Mouse (Mus musculus) lung, embryonic 16.5 days (tissue): ENCODE data around the gene Rbms1. TPM values are rescaled to one million over a fixed set of nuclear protein-coding genes. Genes with fewer than 3 reads are reported as not detected.
A peak's percentile ranks its signal among the peaks of the same experiment; 100 is the strongest.

Experiments used
- ATAC-seq: fragments of 200-750 bp; cut with Nextera tagmentation; 2 replicates; pipeline ENCODE4 v1.8.0; 2017; ENCODE audit warnings: low read depth, mild to moderate bottlenecking, moderate library complexity
- H3K27ac ChIP-seq: fragments of 300-500 bp; sonication (generic); 2 replicates; pipeline ENCODE4 v1.5.1; 2014; ENCODE audit warnings: mild to moderate bottlenecking, control low read depth, low read length
- H3K27me3 ChIP-seq: fragments of 300-500 bp; sonication (generic); 2 replicates; pipeline ENCODE4 v1.6.1; 2014; ENCODE audit warnings: low read depth, low read length, mixed read lengths; ENCODE audit not compliant: control insufficient read depth, insufficient read depth
- H3K36me3 ChIP-seq: fragments of 300-500 bp; sonication (generic); 2 replicates; pipeline ENCODE4 v1.6.1; 2014; ENCODE audit warnings: low read length; ENCODE audit not compliant: control insufficient read depth, insufficient read depth
- H3K4me1 ChIP-seq: fragments of 300-500 bp; sonication (generic); replicated peaks from 2 replicates; pipeline ENCODE4 v1.6.1; 2014; ENCODE audit warnings: low read length, mixed read lengths; ENCODE audit not compliant: control insufficient read depth, insufficient read depth
- H3K4me2 ChIP-seq: fragments of 300-500 bp; sonication (generic); 2 replicates; pipeline ENCODE4 v1.6.1; 2014; ENCODE audit warnings: low read depth, low read length, control low read depth
- H3K4me3 ChIP-seq: fragments of 300-500 bp; sonication (generic); 2 replicates; pipeline ENCODE4 v1.5.1; 2014; ENCODE audit warnings: mild to moderate bottlenecking, low read length, control low read depth
- H3K9ac ChIP-seq: fragments of 300-500 bp; sonication (generic); 2 replicates; pipeline ENCODE4 v1.6.1; 2014; ENCODE audit warnings: low read length, control low read depth
- H3K9me3 ChIP-seq: fragments of 300-500 bp; sonication (generic); 2 replicates; pipeline ENCODE4 v1.6.1; 2016; ENCODE audit warnings: low read length; ENCODE audit not compliant: control insufficient read depth
- WGBS: fragments of 180-500 bp; shearing (Covaris S2); extraction: QIAGEN DNeasy Blood & Tissue Kit; methylation state at CpG from one replicate; pipeline ENCODE4 v1.1.7; 2014; 5-methylcytosine and 5-hydroxymethylcytosine counted together
- polyA plus RNA-seq: library from polyadenylated mRNA; unstranded; fragments of >200 nt; fragmentation: Nextera tagmentation; extraction: Ambion mirVana; gene quantifications from 2 replicates; pipeline ENCODE4 v1.2.1, GENCODE M21; 2015

Rbms1 gene
- polyA plus RNA-seq, 1 experiment from 2014 or later, result 129 TPM

GRCm38 (mm10) chr2:60923111-60923510 is 39.9 kb downstream of the Rbms1 start:
- Histone ChIP-seq H3K27me3 (no peaks in the 10 kb centered on the region), H3K9me3 (no peaks in the 10 kb centered on the region), H3K4me1 (peaks cover 39% of the 10 kb centered on the region), H3K9ac (no peak overlapping the region), H3K27ac (peak overlapping the region; percentile 78), H3K4me3 (no peak overlapping the region), H3K4me2 (peak overlapping the region; percentile 34), H3K36me3 (no peaks in the 10 kb centered on the region)
- WGBS, result 8% methylated on average over 6 of the region's 6 CpGs
- ATAC-seq, result peak; percentile 48

- H3K27ac ChIP-seq, result peak overlapping the region; percentile 78
- peak; percentile 85 for ATAC-seq
- no peaks in the 10 kb centered on the region for H3K9me3 ChIP-seq
- no peak overlapping the region for H3K9ac ChIP-seq
- no peaks in the 10 kb centered on the region for H3K36me3 ChIP-seq
- no peak overlapping the region for H3K4me3 ChIP-seq
- no peaks in the 10 kb centered on the region for H3K27me3 ChIP-seq
- WGBS, result 16% methylated on average over 5 of the region's 5 CpGs
- peak overlapping the region; percentile 34 for H3K4me2 ChIP-seq
- H3K4me1 ChIP-seq, result peaks cover 39% of the 10 kb centered on the region
Measured at GRCm38 (mm10) chr2:60922351-60922750, 40.6 kb downstream of the Rbms1 start.

GRCm38 (mm10) chr2:60920076-60920475 is 42.9 kb downstream of the Rbms1 start:
- H3K4me2 ChIP-seq, result no peak overlapping the region
- no peak overlapping the region for H3K27ac ChIP-seq
- no peaks in the 10 kb centered on the region for H3K36me3 ChIP-seq
- no peak for ATAC-seq
- H3K9me3 ChIP-seq, result no peaks in the 10 kb centered on the region
- no peaks in the 10 kb centered on the region for H3K27me3 ChIP-seq
- no peak overlapping the region for H3K4me3 ChIP-seq
- H3K9ac ChIP-seq, result no peak overlapping the region
- 32% methylated on average over 3 of the region's 3 CpGs for WGBS
- H3K4me1 ChIP-seq, result peaks cover 46% of the 10 kb centered on the region

- no peak for ATAC-seq
- Histone ChIP-seq H3K4me3 (no peak overlapping the region), H3K9ac (no peak overlapping the region), H3K9me3 (no peaks in the 10 kb centered on the region), H3K4me1 (peaks cover 33% of the 10 kb centered on the region), H3K36me3 (no peaks in the 10 kb centered on the region), H3K27ac (no peak overlapping the region), H3K4me2 (no peak overlapping the region), H3K27me3 (no peaks in the 10 kb centered on the region)
- WGBS, result 78% methylated on average over 7 of the region's 7 CpGs
Measured at GRCm38 (mm10) chr2:60918401-60918800, 44.6 kb downstream of the Rbms1 start.

- Histone ChIP-seq H3K9ac (no peak overlapping the region), H3K9me3 (no peaks in the 10 kb centered on the region), H3K4me2 (no peak overlapping the region), H3K27me3 (no peaks in the 10 kb centered on the region), H3K4me1 (peaks cover 37% of the 10 kb centered on the region), H3K27ac (no peak overlapping the region), H3K4me3 (no peak overlapping the region), H3K36me3 (no peaks in the 10 kb centered on the region)
- no peak for ATAC-seq
- 66% methylated on average over 7 of the region's 7 CpGs for WGBS
Measured at GRCm38 (mm10) chr2:60914524-60915280, 48.3 kb downstream of the Rbms1 start.

GRCm38 (mm10) chr2:60913281-60913680 is 49.7 kb downstream of the Rbms1 start:
- 71% methylated on average over 3 of the region's 3 CpGs for WGBS
- Histone ChIP-seq H3K4me2 (no peak overlapping the region), H3K4me1 (peaks cover 39% of the 10 kb centered on the region), H3K27me3 (no peaks in the 10 kb centered on the region), H3K9me3 (no peaks in the 10 kb centered on the region), H3K4me3 (no peak overlapping the region), H3K36me3 (no peaks in the 10 kb centered on the region), H3K9ac (no peak overlapping the region), H3K27ac (no peak overlapping the region)
- ATAC-seq, result no peak

- Histone ChIP-seq H3K27me3 (no peaks in the 10 kb centered on the region), H3K4me1 (peaks cover 44% of the 10 kb centered on the region), H3K36me3 (no peaks in the 10 kb centered on the region), H3K4me3 (no peak overlapping the region), H3K27ac (no peak overlapping the region), H3K4me2 (no peak overlapping the region), H3K9me3 (no peaks in the 10 kb centered on the region), H3K9ac (no peak overlapping the region)
- ATAC-seq, result no peak
- WGBS, result 66% methylated on average over 8 of the region's 8 CpGs
Measured at GRCm38 (mm10) chr2:60911716-60912115, 51.3 kb downstream of the Rbms1 start.

- peak overlapping the region; percentile 15; the same call in 1 of the 2 replicates for H3K27ac ChIP-seq
- peak; percentile 49; the same call in 1 of the 2 replicates for ATAC-seq
Measured at GRCm38 (mm10) chr2:60910820-60911219, 52.2 kb downstream of the Rbms1 start.

GRCm38 (mm10) chr2:60908551-60908950 is 54.4 kb downstream of the Rbms1 start:
- Histone ChIP-seq H3K36me3 (no peaks in the 10 kb centered on the region), H3K4me3 (no peak overlapping the region), H3K4me2 (no peak overlapping the region), H3K4me1 (peaks cover 44% of the 10 kb centered on the region), H3K27me3 (no peaks in the 10 kb centered on the region), H3K27ac (no peak overlapping the region), H3K9me3 (no peaks in the 10 kb centered on the region), H3K9ac (no peak overlapping the region)
- WGBS, result 48% methylated on average over 4 of the region's 4 CpGs
- ATAC-seq, result no peak

More at GRCm38 (mm10) chr2:60910820-60911219, 52.2 kb downstream of the Rbms1 start:
- no peak overlapping the region for H3K9ac ChIP-seq
- H3K27me3 ChIP-seq, result no peaks in the 10 kb centered on the region
- H3K36me3 ChIP-seq, result no peaks in the 10 kb centered on the region
- WGBS, result 44% methylated on average over 6 of the region's 6 CpGs
- no peak overlapping the region for H3K4me3 ChIP-seq
- H3K4me1 ChIP-seq, result peaks cover 41% of the 10 kb centered on the region
- no peaks in the 10 kb centered on the region for H3K9me3 ChIP-seq
- no peak overlapping the region for H3K4me2 ChIP-seq
